Mouse (Mus musculus): ENCODE results near the gene Sfswap. TPM values are rescaled to one million over a fixed set of nuclear protein-coding genes. Genes with fewer than 3 reads are reported as not detected.

The Sfswap gene
- polyA plus RNA-seq (2014; fragmentation: Nextera tagmentation; extraction: Ambion mirVana): 53.0 and 58.5 TPM in 2 replicates

DNA sequence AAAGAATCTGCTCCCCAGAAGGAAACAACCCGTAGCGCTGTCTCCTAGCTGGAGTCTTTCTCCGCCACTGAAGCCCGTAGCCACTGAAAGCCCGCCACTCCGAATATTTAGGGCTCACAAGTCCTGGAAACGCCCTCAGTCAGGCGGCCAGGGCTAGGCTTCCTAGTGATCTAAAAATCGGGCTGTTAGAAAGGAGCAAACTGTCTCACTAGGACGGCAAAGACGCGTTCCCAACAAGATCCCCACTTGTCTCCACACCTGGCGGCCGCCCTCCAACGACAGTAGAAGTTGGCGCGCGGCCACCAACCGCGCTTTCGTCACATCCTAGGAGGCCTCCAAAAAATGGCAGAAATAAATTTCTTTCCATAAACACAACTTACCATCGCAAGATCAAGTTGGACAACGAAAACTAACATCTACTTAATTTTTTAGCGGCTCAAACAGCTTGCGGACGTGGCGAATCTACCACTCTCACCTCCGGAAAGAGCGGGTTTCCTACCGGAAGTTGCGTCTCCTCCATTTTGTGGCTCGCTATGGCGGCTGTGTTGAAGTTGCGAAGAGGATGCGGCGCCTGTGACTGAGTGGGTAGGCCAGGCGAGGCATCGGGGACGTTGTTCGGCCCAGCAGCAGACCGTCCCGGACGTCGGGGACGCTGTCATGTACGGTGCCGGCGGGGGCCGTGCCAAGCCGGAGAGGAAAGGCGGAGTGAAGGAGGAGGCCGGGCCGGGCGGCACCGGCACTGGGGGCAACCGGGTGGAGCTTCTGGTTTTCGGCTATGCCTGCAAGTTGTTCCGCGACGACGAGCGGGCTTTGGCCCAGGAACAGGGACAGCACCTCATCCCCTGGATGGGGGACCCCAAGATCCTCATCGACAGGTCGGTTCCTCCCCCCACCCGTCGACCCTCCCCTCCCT is at the start of gene Sfswap:
TSS of gene Sfswap (plus strand) at position 500 of the 913 bp plus-strand sequence.
- Histone ChIP-seq H3K27me3 (ENCODE audit: control insufficient read depth, insufficient read depth, low read length) (no peaks in the 10 kb centered on the region), H3K27ac (replicated peaks; ENCODE audit: low read depth, low read length) (peak within 1 kb of the TSS; percentile 76), H3K4me1 (ENCODE audit: control insufficient read depth, insufficient read depth, low read length) (peaks cover 14% of the 10 kb centered on the region), H3K9me3 (ENCODE audit: control insufficient read depth, low read length) (no peaks in the 10 kb centered on the region), H3K4me3 (replicated peaks; ENCODE audit: low read depth, low read length) (peak within 1 kb of the TSS; percentile 97), H3K36me3 (ENCODE audit: control insufficient read depth, insufficient read depth, low read length) (peaks cover 27% of the 10 kb centered on the region), H3K4me2 (ENCODE audit: low read length) (peak within 1 kb of the TSS; percentile 95), H3K9ac (replicated peaks; ENCODE audit: low read length) (peak within 1 kb of the TSS; percentile 91)
- WGBS: 1% methylated on average over 66 of the region's 66 CpGs
- ATAC-seq (ENCODE audit: low FRiP score, low TSS enrichment) (peak; percentile 66; the same call in 1 of the 2 replicates), DNase-seq (peak; percentile 91)

DNA sequence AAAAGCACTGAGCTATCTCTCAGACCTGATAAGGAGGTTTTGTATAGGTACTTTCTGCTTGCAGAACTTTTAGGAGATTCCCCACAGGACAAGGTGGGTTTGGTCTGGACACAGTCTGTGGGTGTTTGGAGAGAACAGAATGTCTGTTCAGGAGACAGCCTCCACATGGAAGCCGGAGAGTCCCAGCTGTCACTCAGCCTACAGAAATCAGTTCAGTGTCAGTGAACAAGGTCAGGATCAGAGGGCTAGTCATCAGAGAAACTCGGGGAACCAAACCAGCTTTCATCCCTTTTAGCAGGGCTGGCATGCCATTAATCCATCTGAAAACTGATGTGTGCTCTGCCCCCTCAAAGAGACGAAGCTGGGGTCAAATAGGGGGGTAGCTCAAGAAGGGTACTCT is 48.5 kb upstream of the Sfswap start:
- whole genome bisulfite sequencing: 28% methylated on average over 3 of the region's 3 CpGs
- Histone ChIP-seq H3K4me2 (ENCODE audit: low read length) (no peak overlapping the region), H3K27ac (replicated peaks; ENCODE audit: low read depth, low read length) (no peak overlapping the region), H3K36me3 (ENCODE audit: control insufficient read depth, insufficient read depth, low read length) (no peaks in the 10 kb centered on the region), H3K4me3 (replicated peaks; ENCODE audit: low read depth, low read length) (no peak overlapping the region), H3K27me3 (ENCODE audit: control insufficient read depth, insufficient read depth, low read length) (no peaks in the 10 kb centered on the region), H3K4me1 (ENCODE audit: control insufficient read depth, insufficient read depth, low read length) (peaks cover 15% of the 10 kb centered on the region), H3K9me3 (ENCODE audit: control insufficient read depth, low read length) (no peaks in the 10 kb centered on the region), H3K9ac (replicated peaks; ENCODE audit: low read length) (no peak overlapping the region)
- DNase-seq (no peak), ATAC-seq (ENCODE audit: low FRiP score, low TSS enrichment) (no peak)

- Histone ChIP-seq H3K4me3 (replicated peaks; ENCODE audit: low read depth, low read length) (no peak overlapping the region), H3K27ac (replicated peaks; ENCODE audit: low read depth, low read length) (no peak overlapping the region), H3K27me3 (ENCODE audit: control insufficient read depth, insufficient read depth, low read length) (no peaks in the 10 kb centered on the region), H3K4me2 (ENCODE audit: low read length) (peak overlapping the region; percentile 28; the same call in 1 of the 2 replicates), H3K4me1 (ENCODE audit: control insufficient read depth, insufficient read depth, low read length) (peaks cover 17% of the 10 kb centered on the region), H3K36me3 (ENCODE audit: control insufficient read depth, insufficient read depth, low read length) (no peaks in the 10 kb centered on the region), H3K9ac (replicated peaks; ENCODE audit: low read length) (no peak overlapping the region), H3K9me3 (ENCODE audit: control insufficient read depth, low read length) (no peaks in the 10 kb centered on the region)
- ATAC-seq (ENCODE audit: low FRiP score, low TSS enrichment): peak; percentile 67; the same call in 1 of the 2 replicates
- DNase-seq: peak; percentile 77
- 13% methylated on average over 13 of the region's 13 CpGs for WGBS
These were observed 46.1 kb upstream of the Sfswap start for GRCm38 (mm10) chr5:129454802-129455528.

DNA sequence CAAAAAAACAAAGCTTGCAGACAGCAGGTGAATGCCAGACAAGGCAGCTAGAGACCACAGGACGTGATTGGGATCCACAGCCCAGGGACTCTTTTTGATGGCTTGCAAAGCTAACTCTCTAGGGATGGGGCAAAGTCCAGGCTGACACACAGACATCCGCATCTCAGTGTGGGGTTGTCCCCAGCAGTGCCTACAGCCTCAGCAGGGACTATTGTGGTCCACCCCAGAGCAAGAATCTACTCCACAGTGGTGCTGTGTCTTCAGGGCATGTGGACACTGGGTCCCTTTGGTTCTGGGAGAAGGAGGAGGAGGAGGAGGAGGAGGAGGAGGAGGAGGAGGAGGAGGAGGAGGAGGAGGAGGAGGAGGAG is 45.5 kb upstream of the Sfswap start:
- peaks cover 14% of the 10 kb centered on the region; the same call in 1 of the 2 replicates for H3K4me1 ChIP-seq (ENCODE audit: control insufficient read depth, insufficient read depth, low read length)
- H3K9me3 ChIP-seq (ENCODE audit: control insufficient read depth, low read length): no peaks in the 10 kb centered on the region
- ATAC-seq (ENCODE audit: low FRiP score, low TSS enrichment) (no peak), DNase-seq (no peak)
- H3K4me2 ChIP-seq (ENCODE audit: low read length): no peak overlapping the region; the same call in 1 of the 2 replicates
- H3K9ac ChIP-seq (replicated peaks; ENCODE audit: low read length): no peak overlapping the region
- no peaks in the 10 kb centered on the region for H3K36me3 ChIP-seq (ENCODE audit: control insufficient read depth, insufficient read depth, low read length)
- H3K27ac ChIP-seq (replicated peaks; ENCODE audit: low read depth, low read length): no peak overlapping the region
- no peak overlapping the region for H3K4me3 ChIP-seq (replicated peaks; ENCODE audit: low read depth, low read length)
- 37% methylated on average over 2 of the region's 2 CpGs for WGBS
- no peaks in the 10 kb centered on the region for H3K27me3 ChIP-seq (ENCODE audit: control insufficient read depth, insufficient read depth, low read length)

- 42% methylated on average over 9 of the region's 9 CpGs for WGBS
- Histone ChIP-seq H3K27me3 (ENCODE audit: control insufficient read depth, insufficient read depth, low read length) (no peaks in the 10 kb centered on the region), H3K9ac (replicated peaks; ENCODE audit: low read length) (no peak overlapping the region), H3K4me2 (ENCODE audit: low read length) (no peak overlapping the region), H3K9me3 (ENCODE audit: control insufficient read depth, low read length) (no peaks in the 10 kb centered on the region), H3K4me3 (replicated peaks; ENCODE audit: low read depth, low read length) (no peak overlapping the region), H3K27ac (replicated peaks; ENCODE audit: low read depth, low read length) (no peak overlapping the region), H3K4me1 (ENCODE audit: control insufficient read depth, insufficient read depth, low read length) (peaks cover 14% of the 10 kb centered on the region; the same call in 1 of the 2 replicates), H3K36me3 (ENCODE audit: control insufficient read depth, insufficient read depth, low read length) (no peaks in the 10 kb centered on the region)
- ATAC-seq (ENCODE audit: low FRiP score, low TSS enrichment) (no peak), DNase-seq (no peak)
These were observed 44.4 kb upstream of the Sfswap start for GRCm38 (mm10) chr5:129456579-129457140.

DNA sequence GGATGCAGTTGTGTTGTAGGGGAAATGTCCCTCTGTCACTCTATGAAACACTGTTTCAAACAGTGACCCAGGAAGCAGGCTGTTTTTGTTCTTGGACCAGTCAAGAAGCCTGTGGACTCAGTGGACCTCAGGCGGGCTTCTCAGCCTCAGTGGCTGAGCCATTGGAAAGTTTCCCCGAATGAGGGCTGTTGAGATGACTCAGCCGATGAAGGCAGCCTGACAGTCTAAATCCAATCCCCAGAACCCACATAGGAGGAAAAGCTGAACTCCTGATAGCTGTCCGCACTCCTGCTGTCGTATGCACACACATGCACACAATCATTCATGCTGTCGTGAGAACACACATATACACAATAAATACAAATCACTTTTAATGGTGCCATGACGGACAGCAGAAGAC is 42.9 kb upstream of the Sfswap start:
- H3K27ac ChIP-seq (replicated peaks; ENCODE audit: low read depth, low read length): no peak overlapping the region
- DNase-seq (no peak), ATAC-seq (ENCODE audit: low FRiP score, low TSS enrichment) (no peak)
- no peak overlapping the region for H3K4me2 ChIP-seq (ENCODE audit: low read length)
- no peaks in the 10 kb centered on the region for H3K9me3 ChIP-seq (ENCODE audit: control insufficient read depth, low read length)
- H3K9ac ChIP-seq (replicated peaks; ENCODE audit: low read length): no peak overlapping the region
- peaks cover 14% of the 10 kb centered on the region; the same call in 1 of the 2 replicates for H3K4me1 ChIP-seq (ENCODE audit: control insufficient read depth, insufficient read depth, low read length)
- no peaks in the 10 kb centered on the region for H3K36me3 ChIP-seq (ENCODE audit: control insufficient read depth, insufficient read depth, low read length)
- H3K4me3 ChIP-seq (replicated peaks; ENCODE audit: low read depth, low read length): no peak overlapping the region
- WGBS: 53% methylated on average over 7 of the region's 7 CpGs
- H3K27me3 ChIP-seq (ENCODE audit: control insufficient read depth, insufficient read depth, low read length): no peaks in the 10 kb centered on the region

DNA sequence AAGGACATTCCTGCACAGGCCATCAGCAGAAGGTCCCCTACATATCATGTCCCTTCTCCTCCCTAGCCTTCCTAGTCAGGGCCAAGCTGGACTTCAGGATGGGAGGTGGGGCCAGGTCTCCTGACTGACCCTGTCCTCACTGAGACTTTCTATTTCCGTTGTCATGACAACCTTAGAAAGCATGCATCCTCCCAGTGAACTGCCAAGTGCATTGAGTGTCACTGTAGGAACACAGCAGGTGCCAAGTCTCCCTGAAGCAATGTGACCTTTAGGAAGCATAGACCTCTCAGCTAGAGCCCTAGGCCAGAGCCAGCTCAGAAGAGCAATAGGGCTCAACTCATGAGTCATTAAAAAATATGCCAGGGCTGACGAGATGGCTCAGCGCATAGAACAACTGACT is 42.5 kb upstream of the Sfswap start:
- H3K36me3 ChIP-seq (ENCODE audit: control insufficient read depth, insufficient read depth, low read length): no peaks in the 10 kb centered on the region
- H3K9ac ChIP-seq (replicated peaks; ENCODE audit: low read length): no peak overlapping the region
- peaks cover 14% of the 10 kb centered on the region; the same call in 1 of the 2 replicates for H3K4me1 ChIP-seq (ENCODE audit: control insufficient read depth, insufficient read depth, low read length)
- no peak overlapping the region for H3K4me2 ChIP-seq (ENCODE audit: low read length)
- 48% methylated on average over 3 of the region's 3 CpGs for WGBS
- no peak overlapping the region for H3K4me3 ChIP-seq (replicated peaks; ENCODE audit: low read depth, low read length)
- H3K27me3 ChIP-seq (ENCODE audit: control insufficient read depth, insufficient read depth, low read length): no peaks in the 10 kb centered on the region
- ATAC-seq (ENCODE audit: low FRiP score, low TSS enrichment) (no peak), DNase-seq (no peak)
- no peaks in the 10 kb centered on the region for H3K9me3 ChIP-seq (ENCODE audit: control insufficient read depth, low read length)
- H3K27ac ChIP-seq (replicated peaks; ENCODE audit: low read depth, low read length): no peak overlapping the region

DNA sequence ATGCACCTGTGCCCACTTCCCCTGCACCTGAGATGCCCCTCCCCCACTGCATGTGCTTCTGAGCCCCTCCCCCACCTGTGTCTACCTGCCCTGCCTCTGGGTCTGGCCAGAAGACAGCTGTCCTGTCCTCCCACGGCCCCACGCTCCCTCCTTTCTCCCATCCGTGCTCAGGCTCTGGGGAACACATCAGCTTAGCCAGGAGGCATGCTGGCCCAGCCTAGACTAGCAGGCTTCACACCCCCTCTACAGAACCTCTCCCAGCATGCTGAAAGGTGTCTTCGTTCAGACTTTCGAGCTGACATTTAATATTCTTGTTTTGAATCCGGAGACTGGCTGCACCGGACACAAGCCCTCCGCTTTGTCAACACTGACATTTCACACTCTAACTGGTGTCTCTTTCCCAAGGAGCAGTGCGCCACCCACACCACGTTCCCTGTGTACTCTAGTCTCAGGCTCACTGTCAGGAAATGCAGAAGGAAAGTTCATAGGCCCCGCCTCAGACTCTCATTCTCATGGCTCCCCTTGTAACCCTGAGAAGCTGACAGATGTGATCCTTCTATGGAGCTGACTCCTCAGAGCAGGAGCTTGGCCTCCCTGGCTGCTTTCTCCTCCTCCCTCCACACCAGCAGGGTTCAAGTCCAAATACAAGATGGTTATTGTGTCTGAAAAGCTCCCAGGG is 40.1 kb upstream of the Sfswap start:
- H3K36me3 ChIP-seq (ENCODE audit: control insufficient read depth, insufficient read depth, low read length): no peaks in the 10 kb centered on the region
- H3K27ac ChIP-seq (replicated peaks; ENCODE audit: low read depth, low read length): no peak overlapping the region
- no peak overlapping the region for H3K4me2 ChIP-seq (ENCODE audit: low read length)
- WGBS: 70% methylated on average over 11 of the region's 11 CpGs
- H3K4me1 ChIP-seq (ENCODE audit: control insufficient read depth, insufficient read depth, low read length): 0 out of 2 replicates have a peak, but pooled peaks cover 3% of the 10 kb centered on the region
- no peak for ATAC-seq (ENCODE audit: low FRiP score, low TSS enrichment)
- no peaks in the 10 kb centered on the region for H3K9me3 ChIP-seq (ENCODE audit: control insufficient read depth, low read length)
- no peak overlapping the region for H3K9ac ChIP-seq (replicated peaks; ENCODE audit: low read length)
- no peak for DNase-seq
- no peaks in the 10 kb centered on the region for H3K27me3 ChIP-seq (ENCODE audit: control insufficient read depth, insufficient read depth, low read length)
- no peak overlapping the region for H3K4me3 ChIP-seq (replicated peaks; ENCODE audit: low read depth, low read length)

All from midbrain, embryonic 14.5 days (tissue).